Mouse (Mus musculus) regulatory T cell (primary cell): Measurements from ENCODE around the gene Nrn1.

Source experiments
- in situ Hi-C: fragments of 300-600 bp; cut with MboI, MseI; formaldehyde crosslinking; loops from one replicate; pipeline ENCODE4 v1.15.1; 2025; ENCODE audit warnings: high pct_unique_total_duplicates

Gene Nrn1

DNA sequence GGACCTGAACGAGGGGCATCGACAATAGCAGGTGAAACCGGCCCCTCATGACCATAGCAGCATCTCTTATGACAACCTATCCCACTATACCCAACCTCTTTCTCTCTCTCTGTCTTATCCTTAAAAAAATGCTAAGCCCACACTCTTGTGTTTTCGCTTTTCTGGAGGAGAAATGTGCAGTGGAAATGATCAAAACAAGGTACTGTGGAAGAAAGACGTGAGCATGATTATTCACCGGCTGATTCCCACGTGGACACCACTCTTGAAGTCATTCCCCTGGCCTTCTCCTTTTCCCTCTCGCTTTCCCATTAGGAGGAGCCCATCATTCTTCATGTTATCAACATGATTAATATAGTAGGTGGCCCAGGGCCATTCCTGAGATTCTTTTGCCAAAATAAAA is 9.1 kb downstream of the Nrn1 start:
- in situ Hi-C loops: no loop called here

DNA sequence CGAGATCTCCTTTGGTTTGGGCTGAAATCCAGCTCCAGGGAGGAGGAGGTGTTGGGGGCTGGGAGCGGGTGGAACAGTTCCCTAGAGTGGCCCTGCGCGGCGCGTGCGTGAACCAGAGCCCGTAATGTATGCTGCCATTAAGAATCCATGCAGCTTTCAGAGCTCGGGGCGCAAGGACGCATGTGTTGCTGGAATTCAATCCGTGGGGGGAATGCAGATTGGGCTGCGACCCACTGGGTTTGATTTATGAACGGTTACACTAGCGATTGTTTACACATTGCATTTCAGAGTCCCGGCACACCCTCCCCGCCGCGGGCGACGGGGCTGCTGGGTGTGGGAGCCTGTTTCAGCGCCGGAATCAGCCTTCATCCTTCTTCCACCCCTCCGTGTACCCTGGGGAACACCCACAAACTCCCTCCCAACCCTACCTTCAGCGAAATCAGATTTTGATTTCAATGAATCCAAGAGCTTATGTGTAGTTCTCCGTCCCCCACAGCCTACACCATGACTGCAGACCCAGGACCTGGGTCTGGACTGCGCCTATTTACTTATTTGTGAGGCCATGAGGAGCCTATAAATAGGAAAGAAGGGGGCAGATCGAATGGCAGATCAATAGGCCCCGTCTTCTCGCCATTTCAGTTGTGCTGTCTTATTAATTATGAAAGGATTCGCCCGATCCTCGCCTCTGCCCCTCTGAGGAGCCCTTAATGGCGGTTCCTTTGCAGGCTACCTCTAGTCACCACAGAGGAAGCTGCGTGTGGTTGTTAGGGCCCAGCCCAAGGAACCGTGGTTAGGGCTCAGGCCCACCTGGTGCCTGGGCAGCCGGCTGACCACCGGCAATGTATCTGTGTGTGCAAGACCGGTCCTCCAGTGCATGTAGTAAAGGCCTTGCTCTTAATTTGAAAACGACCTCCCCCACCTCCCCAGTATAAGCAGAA is 10.1 kb downstream of the Nrn1 start:
- in situ Hi-C loops: no loop called here

- in situ Hi-C loops: no loop called here
Observed at GRCm38 (mm10) chr13:36723726-36724300, 11.1 kb downstream of the Nrn1 start.

DNA sequence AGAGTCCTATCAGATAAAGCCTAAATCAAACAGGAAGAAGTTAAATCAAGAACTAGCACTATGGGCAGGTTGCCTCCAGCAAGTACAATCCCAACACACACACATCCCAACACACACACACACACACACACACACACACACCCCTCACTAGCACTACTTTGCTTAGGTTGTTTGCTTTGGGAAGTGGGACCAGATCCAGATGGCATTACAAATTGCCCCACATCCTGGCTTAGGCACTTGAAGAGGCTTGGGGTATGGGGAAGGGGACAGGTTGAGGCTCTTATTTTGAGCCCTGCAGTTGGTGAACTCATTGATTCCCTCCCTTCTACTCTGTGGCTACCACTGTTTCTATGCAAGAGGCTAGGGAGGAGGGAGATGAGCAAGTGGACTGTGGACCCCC is 12.6 kb downstream of the Nrn1 start:
- in situ Hi-C loops: no loop called here

DNA sequence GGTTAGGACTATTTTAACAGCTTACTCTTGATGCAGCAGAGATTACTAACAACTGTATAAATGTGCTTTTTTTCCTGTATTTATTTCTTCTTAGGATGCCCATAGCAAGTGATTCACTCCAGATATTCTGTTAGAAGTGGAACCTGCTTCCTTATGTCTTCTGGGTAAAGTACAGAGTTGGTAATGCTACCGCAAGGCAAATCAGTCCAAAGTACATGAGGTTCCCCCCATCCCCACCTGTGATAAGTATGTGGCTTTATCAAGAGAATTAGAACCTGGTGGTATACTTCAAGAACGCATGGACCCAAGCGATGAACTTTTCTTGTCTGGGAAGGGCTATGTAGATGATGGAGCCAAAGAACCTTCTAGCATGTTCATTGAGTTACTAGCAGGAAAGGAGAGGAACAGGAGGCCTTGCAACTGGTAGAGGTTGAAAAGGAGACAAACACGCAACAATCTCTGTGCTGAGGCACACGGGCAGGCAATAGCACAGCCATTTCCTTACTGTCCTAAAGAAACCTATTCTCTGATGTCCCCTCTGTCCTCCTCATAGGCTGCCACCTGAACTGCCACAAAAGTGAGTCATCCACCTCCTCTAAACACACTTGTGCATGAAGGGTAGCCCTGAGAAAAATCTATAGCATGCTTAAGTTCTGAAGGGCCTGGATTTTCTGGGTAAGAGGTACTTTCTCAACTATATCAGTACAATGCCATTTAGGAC is 14.5 kb downstream of the Nrn1 start:
- in situ Hi-C loops: no loop called here

- in situ Hi-C loops: no loop called here
Observed at GRCm38 (mm10) chr13:36717376-36717775, 17.6 kb downstream of the Nrn1 start.

GRCm38 (mm10) chr13:36716708-36717107 is 18.2 kb downstream of the Nrn1 start:
- in situ Hi-C loops: no loop called here

DNA sequence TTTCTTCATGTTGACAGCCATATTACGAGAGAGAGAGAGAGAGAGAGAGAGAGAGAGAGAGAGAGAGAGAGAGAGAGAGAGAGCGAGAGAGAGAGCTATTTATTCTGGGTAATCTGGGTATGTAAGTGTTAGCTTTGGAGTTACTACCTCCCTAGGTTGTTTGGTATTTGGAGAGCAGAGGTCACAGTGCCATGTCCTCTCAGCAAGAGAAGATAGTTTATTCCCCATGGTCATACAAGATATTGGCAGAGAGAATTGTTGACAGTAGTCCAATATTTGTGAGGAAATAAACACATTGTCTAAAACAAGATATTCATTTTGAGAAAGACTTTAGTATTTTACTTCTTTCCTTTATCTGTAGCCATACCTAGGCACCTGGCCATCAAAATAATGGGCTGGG is 20.8 kb downstream of the Nrn1 start:
- in situ Hi-C loops: no loop called here

- in situ Hi-C loops: no loop called here
Observed at GRCm38 (mm10) chr13:36707088-36707690, 27.7 kb downstream of the Nrn1 start.

GRCm38 (mm10) chr13:36696351-36696771 is 38.6 kb downstream of the Nrn1 start:
- in situ Hi-C loops: no loop called here

DNA sequence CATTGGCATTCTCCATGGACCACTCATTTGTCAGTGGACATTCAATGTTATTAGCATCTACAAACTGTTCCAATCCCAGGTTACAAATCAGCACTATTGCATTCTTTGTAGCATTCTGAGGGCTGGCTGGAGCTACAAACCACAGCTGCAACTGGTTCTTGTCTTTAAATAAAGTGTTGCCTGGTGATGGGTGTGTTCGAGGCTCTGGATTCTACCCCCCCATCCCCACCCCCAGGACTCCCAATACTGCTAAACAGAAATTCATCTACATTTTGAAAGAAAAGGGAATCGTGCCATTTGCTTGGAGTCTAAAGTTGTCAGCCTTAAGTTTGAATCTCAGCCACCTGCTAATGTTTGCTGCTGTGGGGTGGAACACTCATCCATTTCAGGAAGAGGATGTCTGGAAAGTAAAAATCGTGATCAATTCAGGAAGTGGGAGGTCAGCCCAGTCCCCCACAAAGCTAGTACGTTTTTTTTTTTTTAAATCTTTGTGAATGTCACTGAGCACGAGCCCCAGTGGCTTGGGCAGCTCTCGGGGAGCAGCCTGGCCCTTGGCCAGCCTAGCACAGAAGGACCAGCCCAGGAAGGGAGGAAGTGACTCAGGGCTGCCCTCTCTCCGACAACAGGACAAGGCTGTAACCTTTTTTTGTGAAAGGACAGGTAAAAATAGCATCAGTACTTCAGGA is 39.3 kb downstream of the Nrn1 start:
- in situ Hi-C loops: no loop called here

- in situ Hi-C loops: no loop called here
Observed at GRCm38 (mm10) chr13:36683581-36683980, 51.4 kb downstream of the Nrn1 start.

DNA sequence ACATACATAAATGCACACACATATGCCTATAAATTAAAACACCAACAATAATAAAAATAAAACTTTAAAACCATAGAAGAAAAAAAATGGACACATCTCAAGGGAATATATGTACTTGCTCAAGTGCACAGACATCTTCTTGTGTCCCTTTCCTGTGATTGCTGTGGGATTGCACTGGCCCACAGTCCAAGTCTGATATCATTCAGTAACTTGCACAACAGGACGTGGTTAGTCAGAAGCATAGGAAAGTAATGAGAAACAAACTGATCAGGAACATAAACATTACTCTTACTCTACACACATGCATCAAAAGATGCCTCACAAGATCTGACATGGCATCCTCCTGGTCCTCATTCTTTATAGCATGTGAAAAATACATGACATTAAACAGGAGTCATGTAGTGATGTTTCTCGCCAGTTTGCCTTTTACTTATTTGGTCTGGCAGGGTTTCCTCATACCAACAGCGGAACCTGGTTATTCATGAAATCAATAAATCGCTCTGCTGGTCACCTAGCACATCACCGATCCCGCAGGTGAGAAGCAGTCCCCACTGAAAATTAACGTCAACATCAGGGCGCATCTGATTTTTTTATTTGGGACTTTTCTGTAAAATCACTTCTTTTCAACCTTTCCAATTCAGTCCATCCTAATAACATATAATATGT is 54.1 kb downstream of the Nrn1 start:
- in situ Hi-C loops: no loop called here

DNA sequence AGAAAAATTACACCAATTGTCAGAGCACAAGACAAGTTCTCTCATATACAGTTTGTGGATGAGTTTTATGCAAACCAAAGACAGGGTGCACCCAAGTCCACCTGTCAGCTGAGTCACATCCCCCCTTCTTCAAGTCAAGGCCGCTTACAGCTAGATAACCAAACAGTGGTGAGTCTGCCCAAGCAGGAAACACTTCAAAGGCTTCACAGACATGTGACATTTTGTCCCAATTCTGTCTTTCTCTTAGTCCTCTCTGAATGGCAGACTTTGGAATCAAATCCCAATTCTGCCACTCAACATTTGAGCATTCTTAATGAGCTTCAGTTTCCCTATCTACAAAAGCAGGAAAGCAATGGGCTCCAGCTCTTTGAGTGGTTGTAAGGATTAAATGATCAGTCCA is 55.6 kb downstream of the Nrn1 start:
- in situ Hi-C loops: no loop called here
